Mouse (Mus musculus): ENCODE measurements around the gene Cacnb3.
A peak's percentile ranks its signal among the peaks of the same experiment; 100 is the strongest.

Cacnb3 gene

GRCm38 (mm10) chr15:98675634-98676250, 45.1 kb downstream of the Cacnb3 start:
- no peak for DNase-seq (ENCODE audit: low spot score)

- no peak for DNase-seq (ENCODE audit: low spot score)
These were observed 45.8 kb downstream of the Cacnb3 start for GRCm38 (mm10) chr15:98676471-98676870.

GRCm38 (mm10) chr15:98676940-98677728, 46.5 kb downstream of the Cacnb3 start, which contains the start of gene Rnd1:
Rnd1 (minus strand) TSS chr15:98677461.
- peak; percentile 73 for DNase-seq (ENCODE audit: low spot score)

GRCm38 (mm10) chr15:98677977-98678376, 47.3 kb downstream of the Cacnb3 start:
- DNase-seq (ENCODE audit: low spot score): no peak

GRCm38 (mm10) chr15:98680660-98681059, 50.0 kb downstream of the Cacnb3 start:
- no peak for DNase-seq (ENCODE audit: low spot score)

GRCm38 (mm10) chr15:98681633-98682032, 51.0 kb downstream of the Cacnb3 start:
- DNase-seq (ENCODE audit: low spot score): no peak

GRCm38 (mm10) chr15:98683177-98683576, 52.5 kb downstream of the Cacnb3 start:
- no peak for DNase-seq (ENCODE audit: low spot score)

GRCm38 (mm10) chr15:98683746-98684145, 53.1 kb downstream of the Cacnb3 start:
- no peak for DNase-seq (ENCODE audit: low spot score)

- DNase-seq (ENCODE audit: low spot score): no peak
These were observed 55.3 kb downstream of the Cacnb3 start for GRCm38 (mm10) chr15:98685926-98686325.

GRCm38 (mm10) chr15:98689682-98690081, 59.0 kb downstream of the Cacnb3 start:
- DNase-seq (ENCODE audit: low spot score): no peak

GRCm38 (mm10) chr15:98691486-98692147, 61.0 kb downstream of the Cacnb3 start:
- no peak for DNase-seq (ENCODE audit: low spot score)

GRCm38 (mm10) chr15:98692171-98692715, 61.6 kb downstream of the Cacnb3 start:
- DNase-seq (ENCODE audit: low spot score): no peak
